Mouse (Mus musculus): Measurements from ENCODE around the gene Pum2.

DNA sequence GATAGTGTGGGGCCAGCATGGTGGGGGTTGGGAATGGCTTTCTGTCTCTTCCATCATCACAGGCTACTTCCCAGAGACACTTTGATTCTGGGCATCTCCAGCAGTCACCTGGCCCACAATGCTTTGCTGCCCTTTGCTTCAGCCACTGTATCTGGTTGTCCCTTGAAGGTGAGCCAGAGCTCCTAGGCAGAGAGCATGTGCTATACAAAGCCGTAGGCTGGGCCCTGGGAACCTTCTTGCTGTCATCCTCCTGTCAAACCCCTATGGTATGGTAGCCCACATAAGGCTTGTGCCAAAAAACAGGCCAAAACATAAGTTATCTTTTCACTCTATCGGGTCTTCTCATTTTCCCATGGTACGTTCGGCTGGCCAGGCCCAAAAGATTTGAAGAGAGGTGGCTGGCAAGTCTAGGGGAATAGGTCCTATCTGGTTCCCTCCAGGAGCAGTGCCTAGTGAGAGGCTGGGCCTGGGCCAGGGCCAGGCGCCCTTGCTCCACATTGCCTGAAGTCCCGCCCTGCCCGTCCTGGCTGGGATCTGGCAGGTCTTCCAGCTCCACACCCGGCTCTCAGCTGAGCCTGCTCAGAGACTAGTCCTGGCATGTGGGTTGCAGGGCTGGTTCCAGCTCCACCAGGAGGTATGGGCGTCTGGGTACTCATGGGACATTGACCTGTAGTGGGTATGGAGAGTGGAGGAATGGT, 107.9 kb downstream of the Pum2 start:
- no peak for TF ChIP-seq ZNF384 (IDR thresholded peaks at IDR 0.05; ENCODE audit: low read depth, low read length)
- no peak for TF ChIP-seq HCFC1 (IDR thresholded peaks at IDR 0.05; ENCODE audit: borderline replicate concordance, insufficient read depth, low read length)
- no peak for TF ChIP-seq ZC3H11A (IDR thresholded peaks at IDR 0.05; ENCODE audit: borderline replicate concordance, low read depth, low read length)
- TF ChIP-seq CHD2 (IDR thresholded peaks at IDR 0.05; ENCODE audit: low read depth, low read length) = no peak
- TF ChIP-seq MAFK (IDR thresholded peaks at IDR 0.05; ENCODE audit: insufficient read depth, low read depth, low read length) = no peak

Data from ES-E14 (cell line).